Mouse (Mus musculus) cerebellum, adult (tissue): Measurements from ENCODE around the gene Rabl6.

ENCODE experiments used
- ATAC-seq: cut with Nextera tagmentation; 2 replicates; pipeline ENCODE4 v1.9.2; 2017; ENCODE audit warnings: mild to moderate bottlenecking, moderate library complexity, mixed read lengths; ENCODE audit not compliant: insufficient number of reproducible peaks, low FRiP score, low TSS enrichment

Rabl6 gene

GRCm38 (mm10) chr2:25596765-25597510 is 11.4 kb downstream of the Rabl6 start:
- ATAC-seq, result no peak

GRCm38 (mm10) chr2:25591863-25592262 is 16.5 kb downstream of the Rabl6 start:
- ATAC-seq, result peak; percentile 40; the same call in 1 of the 2 replicates

DNA sequence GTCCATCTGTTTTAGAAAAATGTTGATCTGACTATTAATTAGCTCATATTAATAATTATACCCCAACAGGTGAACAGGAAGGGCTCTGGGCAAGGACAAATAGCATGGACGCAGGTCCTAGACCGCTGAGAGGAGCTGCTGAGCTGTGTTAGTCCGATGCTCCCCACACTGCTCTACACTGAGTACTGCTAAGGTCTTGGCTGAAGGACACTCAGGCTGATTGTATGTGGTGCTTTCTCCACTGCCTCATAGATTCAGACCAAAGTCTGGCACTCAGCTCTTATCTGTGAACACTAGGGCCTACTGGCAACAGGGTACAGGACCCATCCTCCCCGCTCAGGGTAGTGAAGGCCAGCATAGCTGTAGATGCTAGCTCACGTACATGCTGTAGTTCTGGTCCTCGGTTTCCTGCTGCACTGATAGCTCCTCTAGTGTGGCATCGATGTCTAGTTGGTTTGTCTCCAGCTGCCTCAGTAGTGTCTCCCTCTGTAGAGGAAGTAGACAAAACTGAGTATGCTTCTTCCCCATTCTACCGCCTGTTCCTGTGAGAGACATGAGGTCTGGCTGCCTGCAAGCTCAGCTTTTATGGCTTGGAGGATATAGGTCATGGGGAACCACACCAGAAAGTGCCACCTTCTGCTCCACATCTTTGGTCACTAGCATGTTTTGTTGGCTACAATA is 20.0 kb downstream of the Rabl6 start:
- no peak for ATAC-seq

DNA sequence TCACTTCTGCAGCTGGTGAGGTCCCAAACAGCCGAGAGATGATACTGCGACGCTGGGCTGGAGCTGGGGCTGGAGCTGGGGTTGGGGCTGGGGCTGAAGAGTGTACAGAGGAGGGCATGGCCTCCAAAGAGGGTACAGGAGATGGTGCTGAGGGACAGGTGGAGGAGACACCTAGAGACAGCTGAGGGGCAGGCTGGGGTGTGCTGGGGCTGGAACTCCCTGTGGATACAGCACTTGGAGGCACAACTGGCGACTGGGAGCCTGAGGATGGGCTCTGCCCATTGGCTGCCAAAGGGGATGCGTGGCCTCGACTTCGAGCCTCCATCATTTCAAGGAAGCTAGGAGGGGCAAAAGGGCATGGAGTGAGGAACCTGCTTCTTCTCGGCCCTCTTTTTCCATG is 21.0 kb downstream of the Rabl6 start:
- ATAC-seq, result no peak

- ATAC-seq, result no peak
Measured at GRCm38 (mm10) chr2:25585601-25586000, 22.7 kb downstream of the Rabl6 start.

DNA sequence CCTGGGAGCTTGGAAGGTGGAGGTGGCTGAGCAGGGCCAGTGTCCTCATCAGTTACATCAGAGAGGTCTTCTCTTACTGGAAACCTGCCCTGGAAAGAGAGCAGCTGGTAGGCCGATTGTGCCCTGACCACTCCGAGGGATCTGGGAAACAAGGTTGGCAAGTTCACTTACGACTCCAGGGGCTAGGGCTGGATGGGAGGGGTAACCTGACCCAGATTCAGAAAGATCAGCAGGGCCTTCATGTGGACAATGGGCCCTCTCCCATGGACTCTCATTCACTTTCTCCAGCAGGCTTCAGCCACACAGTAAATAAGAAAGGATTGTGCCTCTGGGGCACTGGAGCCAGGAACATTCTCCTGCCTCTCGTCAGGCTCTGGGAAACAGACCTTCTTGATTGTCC is 23.5 kb downstream of the Rabl6 start:
- ATAC-seq, result no peak

- ATAC-seq, result no peak
Measured at GRCm38 (mm10) chr2:25584152-25584551, 24.2 kb downstream of the Rabl6 start.

DNA sequence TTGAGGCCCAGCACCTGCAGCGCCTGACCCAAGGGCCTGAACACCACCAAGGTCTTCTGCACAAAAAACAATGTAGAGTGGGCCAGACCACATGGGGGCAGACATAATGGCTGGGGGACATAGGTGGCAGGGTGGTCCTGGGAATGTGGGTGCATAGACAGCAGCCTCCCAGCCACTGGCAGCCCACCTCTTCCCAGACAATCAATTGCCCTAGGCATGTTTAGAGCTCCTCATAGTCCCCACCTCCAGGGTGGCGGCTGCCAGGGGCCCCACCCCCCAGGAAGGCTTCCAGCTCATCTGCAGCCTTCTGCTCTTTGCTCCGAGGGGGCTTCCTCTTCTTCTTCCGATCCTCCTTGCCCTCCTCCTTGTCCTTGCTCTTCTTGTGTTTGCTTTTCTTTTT is 24.8 kb downstream of the Rabl6 start:
- no peak for ATAC-seq

- ATAC-seq, result no peak
Measured at GRCm38 (mm10) chr2:25583120-25583481, 25.2 kb downstream of the Rabl6 start.

GRCm38 (mm10) chr2:25582466-25583119 is 25.7 kb downstream of the Rabl6 start:
- 0 out of 2 replicates have a peak, but pooled peaks have one; percentile 1 for ATAC-seq

- peak; percentile 51 for ATAC-seq
Measured at GRCm38 (mm10) chr2:25581901-25582301, 26.4 kb downstream of the Rabl6 start.

DNA sequence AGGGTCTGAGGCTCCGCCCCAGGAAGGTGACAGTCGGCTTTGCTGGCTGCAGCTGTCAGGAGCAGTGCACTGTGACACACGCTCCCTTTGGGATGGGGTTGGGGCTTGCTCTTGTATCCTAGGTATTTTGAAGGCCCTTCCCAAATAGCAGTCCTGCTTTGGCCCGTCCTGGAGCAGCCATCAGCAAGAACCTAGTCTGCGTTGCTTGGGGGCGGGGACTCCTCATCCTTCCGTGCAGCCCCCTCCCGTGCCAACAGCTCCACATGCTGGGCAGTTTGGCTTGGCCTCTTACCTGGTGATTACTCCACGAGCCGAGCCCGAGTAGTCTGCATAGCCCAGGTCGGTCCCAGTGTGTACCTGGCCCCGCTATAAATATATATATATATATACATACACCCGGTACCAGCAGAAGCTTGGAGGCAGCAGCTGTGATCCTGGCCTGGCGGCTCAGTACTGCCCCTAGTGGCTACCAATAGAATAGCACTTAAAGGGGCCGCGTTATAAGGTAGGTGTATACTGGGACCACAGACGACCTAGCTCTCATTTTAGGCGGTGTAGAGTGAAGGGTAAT is 26.9 kb downstream of the Rabl6 start, which contains the start of gene Ajm1:
Gene Ajm1, minus strand, starts transcription at position 464 of the 571 bp plus-strand sequence.
- ATAC-seq, result peak; percentile 37

- no peak for ATAC-seq
Measured at GRCm38 (mm10) chr2:25580621-25581101, 27.7 kb downstream of the Rabl6 start.

- ATAC-seq, result no peak
Measured at GRCm38 (mm10) chr2:25579737-25580460, 28.4 kb downstream of the Rabl6 start.

DNA sequence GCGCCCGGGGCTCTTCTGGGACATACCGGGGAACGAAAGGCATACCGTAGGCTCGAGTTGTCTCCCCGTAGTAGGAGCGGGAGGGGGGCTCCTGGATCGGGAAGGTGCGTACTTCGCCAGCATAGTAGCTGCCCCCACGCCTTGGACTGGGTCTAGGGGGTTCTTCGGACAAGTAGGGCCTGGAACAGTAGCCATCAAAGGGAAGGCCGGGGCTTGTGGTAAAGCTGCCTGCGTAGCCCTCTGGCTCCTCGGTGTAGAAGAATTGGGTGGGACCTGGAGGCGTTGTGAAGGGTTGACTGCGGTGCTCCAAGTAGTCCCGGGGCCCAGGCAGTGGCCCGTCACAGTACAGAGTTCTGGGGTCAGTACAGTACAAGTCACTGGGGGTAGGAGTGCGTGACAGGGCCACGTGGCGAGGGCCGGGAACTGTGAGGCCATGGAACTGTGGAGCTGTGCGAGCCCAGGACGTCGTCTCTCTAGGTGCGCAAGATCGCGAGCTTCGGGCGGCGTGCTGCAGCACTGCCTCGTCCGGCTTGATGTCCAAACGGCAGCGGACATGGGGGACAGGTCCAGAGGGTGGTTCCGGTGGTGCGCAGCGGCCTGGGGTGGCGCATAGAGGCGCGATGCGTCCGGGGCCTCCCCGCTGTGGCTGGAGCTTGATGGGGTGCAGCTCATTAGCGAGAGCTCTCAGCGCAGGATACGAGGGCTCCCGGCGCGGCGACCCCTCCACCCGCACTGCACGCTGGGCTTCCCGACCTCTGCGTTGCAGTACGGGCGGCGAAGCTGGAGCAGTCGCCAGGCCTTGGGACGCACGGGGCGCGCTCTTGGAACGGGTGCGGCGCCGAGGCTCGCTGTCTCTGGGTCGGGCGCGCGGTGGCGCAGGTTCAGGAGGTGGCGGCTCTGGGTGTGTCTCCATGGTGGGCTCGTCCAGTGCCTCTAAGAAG is 29.3 kb downstream of the Rabl6 start:
- no peak for ATAC-seq

GRCm38 (mm10) chr2:25577951-25578795 is 30.1 kb downstream of the Rabl6 start:
- no peak for ATAC-seq

DNA sequence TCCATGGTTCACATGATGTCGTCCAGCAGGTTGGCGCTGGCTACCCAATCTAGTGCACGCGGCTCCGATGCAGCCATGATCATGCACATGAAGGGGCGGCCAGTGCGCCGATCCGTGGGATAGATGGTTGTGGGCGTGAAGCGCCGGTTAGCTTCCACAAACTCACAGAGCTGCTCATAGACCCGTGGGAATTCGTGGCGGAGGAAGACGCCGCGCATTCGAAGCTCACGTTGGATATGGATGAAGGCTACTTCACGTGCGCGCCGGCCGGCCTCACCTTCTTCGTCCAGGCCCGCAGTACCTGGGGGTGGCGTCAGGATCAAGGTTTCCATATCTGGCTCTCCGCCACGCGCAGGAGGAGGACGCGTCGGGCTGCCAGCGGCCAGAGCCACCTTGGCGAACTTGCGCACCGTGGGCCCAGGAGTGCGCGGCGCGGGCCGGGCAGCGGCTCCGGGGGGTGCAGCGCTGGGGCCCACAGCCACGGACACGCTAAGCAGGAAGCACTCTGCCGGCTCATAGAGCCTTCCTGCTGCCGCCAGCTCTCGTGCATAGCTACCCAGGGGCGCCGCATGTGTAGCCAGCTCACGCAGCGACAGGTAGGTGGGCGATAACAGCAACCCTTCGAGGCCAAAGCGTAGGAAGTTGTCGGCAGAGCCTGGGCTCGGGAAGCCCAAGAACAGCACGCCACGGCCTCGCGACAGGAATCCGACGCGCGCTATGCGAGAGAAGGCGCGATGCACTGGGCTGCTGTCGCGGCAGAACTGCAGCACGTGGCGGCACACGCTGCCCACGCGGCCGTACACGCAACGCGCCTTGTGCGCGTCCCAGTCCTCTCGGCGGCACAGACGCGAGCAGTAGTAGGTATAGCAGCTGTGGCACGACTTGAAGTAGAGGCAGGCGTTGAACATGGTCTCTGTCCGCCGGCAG is 31.1 kb downstream of the Rabl6 start:
- ATAC-seq, result no peak
